Mouse (Mus musculus): ENCODE results near the gene Ak3. TPM values are rescaled to one million over a fixed set of nuclear protein-coding genes. Genes with fewer than 3 reads are reported as not detected.

Ak3 gene
- polyA plus RNA-seq, 1 experiment from 2014 or later, result 71.7 TPM

DNA sequence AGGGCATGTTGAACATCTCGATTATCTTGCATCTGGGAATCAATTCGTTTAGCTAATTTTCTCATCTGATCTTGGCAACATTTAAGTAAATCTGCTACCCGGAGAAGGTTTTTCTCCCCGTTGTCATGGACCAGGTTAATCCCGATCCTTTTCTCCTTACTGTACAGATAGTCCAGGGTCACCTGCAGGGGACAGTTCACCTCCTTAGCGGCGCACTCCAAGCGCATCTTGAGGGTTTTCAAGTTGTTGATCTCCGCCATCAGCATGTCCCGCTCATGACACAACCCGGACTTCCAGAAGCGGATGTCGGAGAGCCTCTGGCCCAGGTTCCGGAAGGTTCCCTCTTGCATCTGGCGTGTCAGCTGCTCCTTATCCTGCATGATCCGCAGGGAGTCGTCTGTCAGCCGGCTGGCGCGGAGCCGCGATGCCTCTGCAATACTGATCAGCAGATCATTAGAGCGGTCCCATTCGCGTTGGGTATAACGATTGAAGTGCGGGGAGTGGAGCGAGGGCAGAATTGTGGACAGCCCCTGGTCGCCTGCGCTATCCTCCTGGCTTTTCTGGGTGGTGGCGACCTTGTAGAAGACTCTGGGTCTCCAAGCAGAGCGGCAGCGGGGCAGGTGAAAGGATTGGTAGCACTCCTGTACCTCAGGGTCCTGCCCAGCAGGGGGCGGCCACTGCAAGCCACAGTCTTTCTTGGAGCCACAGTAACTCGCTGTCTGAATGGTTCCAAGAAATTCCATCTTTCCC lies 72.7 kb downstream of the Ak3 start:
- 19% methylated on average over 35 of the region's 35 CpGs for WGBS
- Histone ChIP-seq H3K4me3 (peak overlapping the region; percentile 57), H3K27ac (replicated peaks) (no peak overlapping the region), H3K36me3 (replicated peaks) (no peaks in the 10 kb centered on the region), H3K27me3 (replicated peaks; ENCODE audit: low read depth, poor library complexity, severe bottlenecking) (peaks cover 24% of the 10 kb centered on the region), H3K4me1 (peaks cover 7% of the 10 kb centered on the region), H3K9me3 (no peaks in the 10 kb centered on the region)
- peak; percentile 87 for DNase-seq (ENCODE audit: low spot score)

Other genes with a start within 250 kb of the Ak3 start
- 0.55 and 1.00 TPM in 2 replicates for gene Slc1a1, start 212.9 kb downstream of the Ak3 start, polyA plus RNA-seq (2016; fragmentation: Nextera tagmentation; extraction: Ambion mirVana)
- 4.1 and 4.3 TPM in 2 replicates for gene Plpp6, start 84.0 kb downstream of the Ak3 start, polyA plus RNA-seq (2016; fragmentation: Nextera tagmentation; extraction: Ambion mirVana)
- gene 4430402I18Rik, start 80.2 kb downstream of the Ak3 start, polyA plus RNA-seq (2016; fragmentation: Nextera tagmentation; extraction: Ambion mirVana), result 0.31 and 0.52 TPM in 2 replicates
- 37.3 and 37.9 TPM in 2 replicates for gene Cdc37l1, start 57.6 kb downstream of the Ak3 start, polyA plus RNA-seq (2016; fragmentation: Nextera tagmentation; extraction: Ambion mirVana)
- 89.9 and 95.4 TPM in 2 replicates for gene Rcl1, start 53.4 kb upstream of the Ak3 start, polyA plus RNA-seq (2016; fragmentation: Nextera tagmentation; extraction: Ambion mirVana)
- gene Jak2, start 203.9 kb upstream of the Ak3 start, polyA plus RNA-seq (2016; fragmentation: Nextera tagmentation; extraction: Ambion mirVana), result 6.7 and 6.9 TPM in 2 replicates

Data from embryonic facial prominence, embryonic 10.5 days (tissue).